Comparison of ENCODE assay signal across 28 mouse cellular contexts in the genomic region with DNA sequence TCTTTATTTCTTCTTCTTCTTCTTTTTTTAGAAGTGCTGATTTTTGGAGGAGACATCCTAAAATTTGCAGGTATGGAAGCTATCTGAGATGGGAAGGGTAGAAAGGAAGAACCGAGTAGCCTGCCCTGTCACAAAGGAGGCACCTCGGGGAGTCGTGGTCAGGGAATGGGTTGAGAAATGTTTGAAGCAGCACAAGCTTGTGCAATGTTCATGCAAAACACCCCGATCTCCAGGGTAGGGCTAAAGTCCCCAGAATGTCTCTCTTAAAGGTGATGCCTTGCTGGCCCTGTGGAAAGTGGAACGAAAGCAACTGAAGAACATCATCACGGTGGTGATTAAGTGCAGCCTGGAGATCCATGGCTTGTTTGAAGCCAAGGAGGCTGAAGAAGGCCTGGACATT. TPM values are rescaled to one million over a fixed set of nuclear protein-coding genes. Genes with fewer than 3 reads are reported as not detected.
A peak's percentile ranks its signal among the peaks of the same experiment; 100 is the strongest.
DNase-seq lines count a peak whose midpoint lies in the region; ATAC-seq and TF ChIP-seq lines count a peak whose summit lies in the region.
"Had no signal": no experiment of that assay in that cellular context is flagged by ENCODE, and none has a peak within 500 bp of the region (broad histone marks: within the 10 kb centered on the region; RNA-seq: fewer than 3 reads in every experiment).

No protein-coding gene starts in this region.

- no peak for TF ChIP-seq POLR2A in liver, adult 2 months (IDR thresholded peaks at IDR 0.05; ENCODE audit: extremely low read depth, insufficient read depth, low read length)
- TF ChIP-seq POLR2A in bone marrow, adult 2 months (IDR thresholded peaks at IDR 0.05; ENCODE audit: borderline replicate concordance, control insufficient read depth, low read depth, low read length): no peak

- no peaks in the 10 kb centered on the region for H3K27me3 ChIP-seq in liver, adult 2 months (ENCODE audit: control insufficient read depth, insufficient read depth, low read length)
- no peaks in the 10 kb centered on the region for H3K27me3 ChIP-seq in liver, embryonic 11.5 days (replicated peaks; ENCODE audit: control insufficient read depth, insufficient read depth, low read length)
- H3K27me3 ChIP-seq: embryonic facial prominence, embryonic 13.5 days; forebrain, embryonic 12.5 days; forebrain, embryonic 15.5 days; heart, embryonic 12.5 days; heart, embryonic 15.5 days; hindbrain, embryonic 13.5 days; intestine, embryonic 15.5 days had no signal

- no peak overlapping the region for H3K9ac ChIP-seq in liver, adult 2 months (ENCODE audit: low read depth, low read length)
- no peak overlapping the region for H3K9ac ChIP-seq in liver, embryonic 11.5 days (ENCODE audit: low read depth, low read length)
- H3K9ac ChIP-seq: embryonic facial prominence, embryonic 13.5 days; forebrain, embryonic 12.5 days; forebrain, embryonic 15.5 days; heart, embryonic 12.5 days; heart, embryonic 15.5 days; hindbrain, embryonic 13.5 days; intestine, embryonic 15.5 days had no signal

- ATAC-seq in liver, embryonic 11.5 days (replicated peaks; ENCODE audit: low FRiP score): no peak
- peak; percentile 60 for ATAC-seq in megakaryocyte progenitor cell, adult 5-6 weeks (replicated peaks; ENCODE audit: poor library complexity)
- ATAC-seq: activated CD4-positive, CD25-positive, alpha-beta regulatory T cell, adult 4 months; forebrain, embryonic 15.5 days; hindbrain, embryonic 16.5 days; intestine, embryonic 15.5 days had no signal

- 28% methylated on average over 6 of the region's 6 CpGs for WGBS in liver, adult 2 months
- WGBS in liver, embryonic 11.5 days: 70% methylated on average over 6 of the region's 6 CpGs
- 43% methylated on average over 6 of the region's 6 CpGs for WGBS in bone marrow, adult 2 months

- H3K4me2 ChIP-seq in liver, embryonic 11.5 days: no peak overlapping the region
- H3K4me2 ChIP-seq: embryonic facial prominence, embryonic 13.5 days; forebrain, embryonic 12.5 days; forebrain, embryonic 15.5 days; heart, embryonic 12.5 days; heart, embryonic 15.5 days; hindbrain, embryonic 13.5 days; intestine, embryonic 15.5 days had no signal

- H3K27ac ChIP-seq in liver, adult 2 months (replicated peaks; ENCODE audit: insufficient read depth, low read depth, low read length): no peak overlapping the region
- H3K27ac ChIP-seq in liver, embryonic 11.5 days (ENCODE audit: low read depth, low read length): no peak overlapping the region
- peak overlapping the region; percentile 64 for H3K27ac ChIP-seq in bone marrow, adult 2 months (ENCODE audit: control insufficient read depth, insufficient read depth, low read depth, low read length, poor library complexity)
- H3K27ac ChIP-seq: embryonic facial prominence, embryonic 10.5 days; embryonic facial prominence, embryonic 13.5 days; forebrain, embryonic 12.5 days; forebrain, embryonic 15.5 days; heart, embryonic 15.5 days; hindbrain, embryonic 10.5 days; hindbrain, embryonic 13.5 days; intestine, embryonic 15.5 days had no signal

- no peaks in the 10 kb centered on the region for H3K36me3 ChIP-seq in liver, adult 2 months (ENCODE audit: control insufficient read depth, insufficient read depth, low read length)
- H3K36me3 ChIP-seq in liver, embryonic 11.5 days (ENCODE audit: control insufficient read depth, insufficient read depth, low read length): no peaks in the 10 kb centered on the region
- H3K36me3 ChIP-seq: embryonic facial prominence, embryonic 10.5 days; embryonic facial prominence, embryonic 13.5 days; forebrain, embryonic 12.5 days; forebrain, embryonic 15.5 days; heart, embryonic 12.5 days; heart, embryonic 15.5 days; hindbrain, embryonic 10.5 days; hindbrain, embryonic 13.5 days; intestine, embryonic 15.5 days had no signal

- no peak for TF ChIP-seq CTCF in liver, adult 2 months (IDR thresholded peaks at IDR 0.05; ENCODE audit: low read depth, low read length)
- no peak for TF ChIP-seq CTCF in bone marrow, adult 2 months (IDR thresholded peaks at IDR 0.05; ENCODE audit: control insufficient read depth, insufficient read depth, low read length)

- H3K4me1 ChIP-seq in liver, adult 2 months (ENCODE audit: control insufficient read depth, insufficient read depth, low read length): peaks cover 19% of the 10 kb centered on the region
- peaks cover 4% of the 10 kb centered on the region for H3K4me1 ChIP-seq in liver, embryonic 11.5 days (replicated peaks; ENCODE audit: control insufficient read depth, insufficient read depth, low read length)
- peaks cover 3% of the 10 kb centered on the region; the same call in 1 of the 2 replicates for H3K4me1 ChIP-seq in bone marrow, adult 2 months (ENCODE audit: control insufficient read depth, insufficient read depth, low read length)
- H3K4me1 ChIP-seq: embryonic facial prominence, embryonic 13.5 days; forebrain, embryonic 12.5 days; forebrain, embryonic 15.5 days; hindbrain, embryonic 13.5 days had no signal

- no peaks in the 10 kb centered on the region for H3K9me3 ChIP-seq in liver, embryonic 11.5 days (ENCODE audit: control insufficient read depth, low read length)
- H3K9me3 ChIP-seq: embryonic facial prominence, embryonic 10.5 days; embryonic facial prominence, embryonic 13.5 days; forebrain, embryonic 12.5 days; forebrain, embryonic 15.5 days; heart, embryonic 12.5 days; heart, embryonic 15.5 days; hindbrain, embryonic 10.5 days; hindbrain, embryonic 13.5 days; intestine, embryonic 15.5 days had no signal

- no peaks in the 10 kb centered on the region for H3K79me2 ChIP-seq in liver, adult 2 months (ENCODE audit: control insufficient read depth, insufficient read depth, low read length)

- peak; percentile 66 for DNase-seq in liver, adult 2 months (ENCODE audit: extremely low read depth, low read depth, low spot score)
- no peak for DNase-seq in liver, embryonic 11.5 days (ENCODE audit: low spot score)
- DNase-seq in 416B (ENCODE audit: low read depth): peak; percentile 13
- no peak for DNase-seq in layer of hippocampus, adult 8-10 months (ENCODE audit: low spot score in 2 of 2)
- DNase-seq: adrenal gland, postnatal 10 days; cerebellum, adult 2 months; cerebellum, adult 9-11 months; cerebellum, postnatal 25 days; embryo, embryonic 11 days; gastrocnemius, postnatal 25 days; heart, postnatal 10 days; heart, postnatal 36 days had no signal

- no peak overlapping the region for H3K4me3 ChIP-seq in liver, adult 2 months (ENCODE audit: insufficient read depth, low read depth, low read length)
- no peak overlapping the region for H3K4me3 ChIP-seq in liver, embryonic 11.5 days (ENCODE audit: low read depth, low read length)
- H3K4me3 ChIP-seq in bone marrow, adult 2 months (replicated peaks; ENCODE audit: control insufficient read depth, low read depth, low read length): no peak overlapping the region
- H3K4me3 ChIP-seq: embryonic facial prominence, embryonic 10.5 days; embryonic facial prominence, embryonic 13.5 days; erythroblast, embryonic 14.5 days; forebrain, embryonic 12.5 days; forebrain, embryonic 15.5 days; heart, embryonic 12.5 days; heart, embryonic 15.5 days; hindbrain, embryonic 10.5 days; hindbrain, embryonic 13.5 days; intestine, embryonic 15.5 days had no signal

RNA-seq across cellular contexts. Expression of a gene that starts 21.3 kb away (rescaled TPM):
- total RNA-seq in liver, adult 2 months (2014; rRNA removed): 0.13 and 0.18 TPM in 2 replicates
- polyA plus RNA-seq in liver, adult 2 months (2012; rRNA removed): not detected in 2 replicates
- 0.04 and 0.23 TPM in 2 replicates for polyA plus RNA-seq in liver, embryonic 11.5 days (2014; fragmentation: Nextera tagmentation; extraction: Ambion mirVana)
- not detected in 2 replicates for polyA plus RNA-seq in bone marrow, adult 2 months (2011; ENCODE audit: insufficient read depth, insufficient read length, low replicate concordance, missing spikeins)
- total RNA-seq in megakaryocyte progenitor cell, adult 5-6 weeks (2015): not detected in 2 replicates
- total RNA-seq in megakaryocyte progenitor cell, adult 5-6 weeks (2017): 0.08 TPM in 1 of 2 replicates, not detected in the other
- under 1 TPM in 3 of 4 experiments, not detected in 1; 0.07 to 0.92 (median 0.78) TPM for total RNA-seq in layer of hippocampus, adult 8-10 months (2022)
- total RNA-seq: gastrocnemius, adult 8-10 months; heart, adult 8-10 months; heart, postnatal 36 days had no signal
- polyA plus RNA-seq: embryonic facial prominence, embryonic 10.5 days; erythroblast, embryonic 14.5 days; heart, embryonic 12.5 days; heart, embryonic 15.5 days; hindbrain, embryonic 10.5 days; intestine, embryonic 15.5 days had no signal

RNA-seq across cellular contexts. Expression of a gene that starts 45.9 kb away (rescaled TPM):
- 279 and 312 TPM in 2 replicates for total RNA-seq in liver, adult 2 months (2014; rRNA removed)
- polyA plus RNA-seq in liver, adult 2 months (2012; rRNA removed): 227 and 264 TPM in 2 replicates
- 187 and 198 TPM in 2 replicates for polyA plus RNA-seq in liver, embryonic 11.5 days (2014; fragmentation: Nextera tagmentation; extraction: Ambion mirVana)
- 37.1 and 45.4 TPM in 2 replicates for polyA plus RNA-seq in bone marrow, adult 2 months (2011; ENCODE audit: insufficient read depth, insufficient read length, low replicate concordance, missing spikeins)
- total RNA-seq in megakaryocyte progenitor cell, adult 5-6 weeks (2015): 120 and 125 TPM in 2 replicates
- 78.8 and 95.0 TPM in 2 replicates for total RNA-seq in megakaryocyte progenitor cell, adult 5-6 weeks (2017)
- 100 to 1,000 TPM; 105 to 139 (median 124) TPM for total RNA-seq in layer of hippocampus, adult 8-10 months (2022)

RNA-seq across cellular contexts. Expression of a gene that starts 46.0 kb away (rescaled TPM):
- total RNA-seq in liver, adult 2 months (2014; rRNA removed): 38.9 and 43.2 TPM in 2 replicates
- 16.5 and 20.5 TPM in 2 replicates for polyA plus RNA-seq in liver, adult 2 months (2012; rRNA removed)
- polyA plus RNA-seq in liver, embryonic 11.5 days (2014; fragmentation: Nextera tagmentation; extraction: Ambion mirVana): 15.9 and 18.0 TPM in 2 replicates
- polyA plus RNA-seq in bone marrow, adult 2 months (2011; ENCODE audit: insufficient read depth, insufficient read length, low replicate concordance, missing spikeins): 39.2 and 45.6 TPM in 2 replicates
- total RNA-seq in megakaryocyte progenitor cell, adult 5-6 weeks (2015): 8.5 and 12.9 TPM in 2 replicates
- 8.9 and 11.1 TPM in 2 replicates for total RNA-seq in megakaryocyte progenitor cell, adult 5-6 weeks (2017)
- 10 to 100 TPM; 77.9 to 92.0 (median 86.1) TPM for total RNA-seq in layer of hippocampus, adult 8-10 months (2022)

Comparison
In these comparisons a context has a peak if more than half of its experiments do, and no peak if none do; other contexts are left out.
1. DNase-seq: peak in liver, adult 2 months (single experiment) and 416B (single experiment); none in liver, embryonic 11.5 days (single experiment) and layer of hippocampus, adult 8-10 months (0 of 2).